Comparison of ENCODE assay signal across 23 mouse cellular contexts in the genomic region with DNA sequence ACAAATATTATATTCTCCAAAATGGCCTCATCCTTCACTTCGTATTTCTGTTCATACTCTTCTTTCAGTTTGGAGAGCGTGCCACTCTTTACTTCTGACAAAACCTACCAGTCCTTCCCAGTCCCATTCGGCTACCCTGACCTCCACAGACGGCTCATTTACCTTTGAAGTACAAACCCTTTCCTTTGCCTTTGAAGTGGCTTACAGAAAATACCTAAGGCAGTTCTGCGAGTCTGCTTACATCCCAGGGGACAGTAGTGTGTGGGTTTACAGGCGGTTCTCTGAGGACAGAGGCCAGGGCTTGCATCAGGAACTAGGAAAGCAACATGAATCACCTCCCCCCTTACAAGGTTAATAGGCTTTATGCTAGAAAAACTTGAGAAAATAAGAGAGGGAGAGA.
A peak's percentile ranks its signal among the peaks of the same experiment; 100 is the strongest.
DNase-seq lines count a peak whose midpoint lies in the region; ATAC-seq lines count a peak whose summit lies in the region.
"Had no signal": no experiment of that assay in that cellular context is flagged by ENCODE, and none has a peak within 500 bp of the region (broad histone marks: within the 10 kb centered on the region; RNA-seq: fewer than 3 reads in every experiment).

No protein-coding gene starts in this region.

- H3K27me3 ChIP-seq in limb, embryonic 12.5 days: no peaks in the 10 kb centered on the region
- no peaks in the 10 kb centered on the region for H3K27me3 ChIP-seq in limb, embryonic 10.5 days (ENCODE audit: low read depth, poor library complexity, severe bottlenecking)
- H3K27me3 ChIP-seq in midbrain, embryonic 16.5 days (ENCODE audit: control insufficient read depth, insufficient read depth, low read depth, low read length): no peaks in the 10 kb centered on the region
- no peaks in the 10 kb centered on the region for H3K27me3 ChIP-seq in hindbrain, embryonic 13.5 days
- H3K27me3 ChIP-seq: embryonic facial prominence, embryonic 15.5 days; heart, embryonic 13.5 days; kidney, embryonic 15.5 days; neural tube, embryonic 12.5 days had no signal

- no peak for DNase-seq in limb, embryonic 10.5 days (ENCODE audit: low spot score)
- DNase-seq in NIH3T3 (ENCODE audit: low read depth) (peak; percentile 19), MN1 (ENCODE audit: low spot score) (no peak)
- DNase-seq in adrenal gland, postnatal 14 days: peak; percentile 44
- DNase-seq: cerebellum, adult 8-10 months; cerebellum, postnatal 36 days; embryo, embryonic 11 days; gastrocnemius, postnatal 25 days; heart, adult 18-20 months; heart, postnatal 14 days; kidney, postnatal 4 days; layer of hippocampus, adult 9-11 months; lung, postnatal 4 days; retina, postnatal 1 day had no signal

- no peaks in the 10 kb centered on the region for H3K9me3 ChIP-seq in limb, embryonic 12.5 days
- no peaks in the 10 kb centered on the region for H3K9me3 ChIP-seq in limb, embryonic 10.5 days (replicated peaks)
- H3K9me3 ChIP-seq in midbrain, embryonic 16.5 days (replicated peaks; ENCODE audit: control insufficient read depth, low read length, poor library complexity, severe bottlenecking): no peaks in the 10 kb centered on the region
- no peaks in the 10 kb centered on the region for H3K9me3 ChIP-seq in hindbrain, embryonic 13.5 days
- H3K9me3 ChIP-seq: embryonic facial prominence, embryonic 15.5 days; heart, embryonic 13.5 days; kidney, embryonic 15.5 days; neural tube, embryonic 12.5 days had no signal

- H3K27ac ChIP-seq in limb, embryonic 12.5 days: 0 out of 2 replicates have a peak overlapping the region, but pooled peaks have one; percentile 45
- no peak overlapping the region for H3K27ac ChIP-seq in limb, embryonic 10.5 days
- no peak overlapping the region for H3K27ac ChIP-seq in midbrain, embryonic 16.5 days (ENCODE audit: low read length)
- H3K27ac ChIP-seq in hindbrain, embryonic 13.5 days: no peak overlapping the region
- H3K27ac ChIP-seq: embryonic facial prominence, embryonic 15.5 days; heart, embryonic 13.5 days; kidney, embryonic 15.5 days; neural tube, embryonic 12.5 days had no signal

- 39% methylated on average over 6 of the region's 6 CpGs for WGBS in limb, embryonic 12.5 days
- WGBS in limb, embryonic 10.5 days: 51% methylated on average over 6 of the region's 6 CpGs
- WGBS in midbrain, embryonic 16.5 days: 59% methylated on average over 6 of the region's 6 CpGs
- WGBS in hindbrain, embryonic 13.5 days: 74% methylated on average over 6 of the region's 6 CpGs

- no peak overlapping the region for H3K4me2 ChIP-seq in limb, embryonic 12.5 days
- no peak overlapping the region for H3K4me2 ChIP-seq in midbrain, embryonic 16.5 days (ENCODE audit: low read length)
- no peak overlapping the region for H3K4me2 ChIP-seq in hindbrain, embryonic 13.5 days
- H3K4me2 ChIP-seq: embryonic facial prominence, embryonic 15.5 days; heart, embryonic 13.5 days; kidney, embryonic 15.5 days; neural tube, embryonic 12.5 days had no signal

- peaks cover 49% of the 10 kb centered on the region for H3K36me3 ChIP-seq in limb, embryonic 12.5 days
- peaks cover 52% of the 10 kb centered on the region for H3K36me3 ChIP-seq in limb, embryonic 10.5 days
- H3K36me3 ChIP-seq in midbrain, embryonic 16.5 days (ENCODE audit: control insufficient read depth, insufficient read depth, low read length): peaks cover 18% of the 10 kb centered on the region
- H3K36me3 ChIP-seq in hindbrain, embryonic 13.5 days: peaks cover 48% of the 10 kb centered on the region

- no peak overlapping the region for H3K9ac ChIP-seq in limb, embryonic 12.5 days (replicated peaks)
- no peak overlapping the region for H3K9ac ChIP-seq in midbrain, embryonic 16.5 days (ENCODE audit: low read depth, low read length)
- no peak overlapping the region for H3K9ac ChIP-seq in hindbrain, embryonic 13.5 days
- H3K9ac ChIP-seq: embryonic facial prominence, embryonic 15.5 days; heart, embryonic 13.5 days; kidney, embryonic 15.5 days; neural tube, embryonic 12.5 days had no signal

- H3K4me1 ChIP-seq in limb, embryonic 12.5 days (replicated peaks): peaks cover 14% of the 10 kb centered on the region
- peaks cover 8% of the 10 kb centered on the region; the same call in 1 of the 2 replicates for H3K4me1 ChIP-seq in limb, embryonic 10.5 days
- H3K4me1 ChIP-seq in midbrain, embryonic 16.5 days (ENCODE audit: control insufficient read depth, insufficient read depth, low read length): peaks cover 2% of the 10 kb centered on the region; the same call in 1 of the 2 replicates
- H3K4me1 ChIP-seq in hindbrain, embryonic 13.5 days (replicated peaks): no peaks in the 10 kb centered on the region
- H3K4me1 ChIP-seq: embryonic facial prominence, embryonic 15.5 days; kidney, embryonic 15.5 days had no signal

- ATAC-seq in limb, embryonic 12.5 days (ENCODE audit: insufficient number of reproducible peaks, insufficient read depth, low FRiP score, low TSS enrichment, low read depth): 0 out of 2 replicates have a peak, but pooled peaks have one; percentile 52
- ATAC-seq in midbrain, embryonic 16.5 days: peak; percentile 51; the same call in 1 of the 2 replicates
- ATAC-seq in hindbrain, embryonic 13.5 days (ENCODE audit: low FRiP score): no peak
- ATAC-seq: forebrain, embryonic 16.5 days; intestine, postnatal 0 days had no signal

- H3K4me3 ChIP-seq in limb, embryonic 12.5 days (replicated peaks): no peak overlapping the region
- H3K4me3 ChIP-seq in limb, embryonic 10.5 days: no peak overlapping the region
- no peak overlapping the region for H3K4me3 ChIP-seq in midbrain, embryonic 16.5 days (ENCODE audit: low read depth, low read length)
- H3K4me3 ChIP-seq in hindbrain, embryonic 13.5 days: no peak overlapping the region
- H3K4me3 ChIP-seq: embryonic facial prominence, embryonic 15.5 days; heart, embryonic 13.5 days; kidney, embryonic 15.5 days; neural tube, embryonic 12.5 days had no signal

Comparison
In these comparisons a context has a peak if more than half of its experiments do, and no peak if none do; other contexts are left out.
1. DNase-seq: peak in NIH3T3 (single experiment) and adrenal gland, postnatal 14 days (single experiment); none in limb, embryonic 10.5 days (single experiment) and MN1 (single experiment).